Mouse (Mus musculus) hindbrain, embryonic 11.5 days (tissue): ENCODE results near the gene Slc25a18. TPM values are rescaled to one million over a fixed set of nuclear protein-coding genes. Genes with fewer than 3 reads are reported as not detected.

ENCODE experiments used
- ATAC-seq: fragments of 200-750 bp; cut with Nextera tagmentation; 2 replicates; pipeline ENCODE4 v1.8.0; 2017; ENCODE audit warnings: mild to moderate bottlenecking, moderate TSS enrichment, moderate library complexity; ENCODE audit not compliant: low FRiP score
- DNase-seq: peaks from one replicate; pipeline ENCODE4 v3.0.0-alpha.2; 2015; ENCODE audit warnings: low spot score
- H3K27ac ChIP-seq: fragments of 300-500 bp; sonication (generic); 2 replicates; pipeline ENCODE4 v1.5.1; 2014; ENCODE audit warnings: mild to moderate bottlenecking, low read depth, low read length
- H3K27me3 ChIP-seq: fragments of 300-500 bp; sonication (generic); 2 replicates; pipeline ENCODE4 v1.6.1; 2014; ENCODE audit warnings: mild to moderate bottlenecking, low read length, moderate library complexity, mixed read lengths; ENCODE audit not compliant: control insufficient read depth, insufficient read depth
- H3K36me3 ChIP-seq: fragments of 300-500 bp; sonication (generic); 2 replicates; pipeline ENCODE4 v1.6.1; 2014; ENCODE audit warnings: mild to moderate bottlenecking, low read length, moderate library complexity, mixed read lengths; ENCODE audit not compliant: control insufficient read depth, insufficient read depth
- H3K4me1 ChIP-seq: fragments of 300-500 bp; sonication (generic); replicated peaks from 2 replicates; pipeline ENCODE4 v1.6.1; 2014; ENCODE audit warnings: low read length, mixed read lengths; ENCODE audit not compliant: control insufficient read depth, insufficient read depth
- H3K4me2 ChIP-seq: fragments of 300-500 bp; sonication (generic); replicated peaks from 2 replicates; pipeline ENCODE4 v1.6.1; 2014; ENCODE audit warnings: mild to moderate bottlenecking, low read depth, low read length
- H3K4me3 ChIP-seq: fragments of 300-500 bp; sonication (generic); 2 replicates; pipeline ENCODE4 v1.5.1; 2014; ENCODE audit warnings: low read depth, low read length
- H3K9ac ChIP-seq: fragments of 300-500 bp; sonication (generic); 2 replicates; pipeline ENCODE4 v1.6.1; 2014; ENCODE audit warnings: low read depth, low read length
- H3K9me3 ChIP-seq: fragments of 300-500 bp; sonication (generic); 2 replicates; pipeline ENCODE4 v1.6.1; 2016; ENCODE audit warnings: low read length; ENCODE audit not compliant: control insufficient read depth
- WGBS: fragments of 180-500 bp; shearing (Covaris S2); extraction: QIAGEN DNeasy Blood & Tissue Kit; methylation state at CpG from one replicate; pipeline ENCODE4 v1.1.7; 2014; 5-methylcytosine and 5-hydroxymethylcytosine counted together
- polyA plus RNA-seq: library from polyadenylated mRNA; unstranded; fragments of >200 nt; fragmentation: Nextera tagmentation; extraction: Ambion mirVana; gene quantifications from 2 replicates; pipeline ENCODE4 v1.2.1, GENCODE M21; 2014

Slc25a18 gene
- polyA plus RNA-seq, 1 experiment from 2014 or later, result 2.3 TPM

DNA sequence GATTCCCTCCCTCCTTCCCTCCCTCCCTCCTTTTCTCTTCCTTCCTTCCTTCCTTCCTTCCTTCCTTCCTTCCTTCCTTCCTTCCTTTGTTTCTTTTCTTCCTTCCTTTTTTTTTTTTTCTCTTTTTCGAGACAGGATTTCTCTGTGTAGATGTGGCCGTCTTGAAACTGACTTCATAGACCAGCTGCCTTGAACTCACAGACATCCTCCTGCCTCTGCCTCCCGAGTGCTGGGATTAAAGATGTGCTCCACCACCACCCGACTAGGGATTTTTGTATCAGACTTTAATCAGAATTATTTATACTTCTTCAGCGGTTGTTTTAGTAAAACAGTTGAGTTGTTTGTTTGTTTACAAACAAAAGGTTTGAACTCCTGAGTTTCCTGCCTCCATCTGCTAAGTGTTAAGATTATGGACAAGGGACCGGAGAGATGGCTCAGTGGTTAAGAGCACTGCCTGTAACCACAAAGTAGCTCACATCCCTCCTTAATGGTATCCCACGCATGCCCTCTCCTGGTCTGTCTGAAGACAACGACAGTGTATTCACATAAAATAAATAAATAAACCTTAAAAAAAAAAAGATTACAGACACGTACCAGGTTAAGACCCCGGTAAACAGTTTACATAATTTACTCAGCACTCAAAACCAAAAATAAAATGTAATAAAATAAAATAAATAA is 49.7 kb downstream of the Slc25a18 start:
- H3K9ac ChIP-seq, result no peak overlapping the region
- no peak overlapping the region for H3K4me2 ChIP-seq
- 76% methylated on average over 10 of the region's 10 CpGs for WGBS
- no peaks in the 10 kb centered on the region; the same call in 1 of the 2 replicates for H3K4me1 ChIP-seq
- peaks cover 6% of the 10 kb centered on the region for H3K36me3 ChIP-seq
- peak overlapping the region; percentile 86 for H3K4me3 ChIP-seq
- no peaks in the 10 kb centered on the region for H3K27me3 ChIP-seq
- H3K9me3 ChIP-seq, result no peaks in the 10 kb centered on the region
- ATAC-seq (peak; percentile 47; the same call in 1 of the 2 replicates), DNase-seq (no peak)
- no peak overlapping the region for H3K27ac ChIP-seq

DNA sequence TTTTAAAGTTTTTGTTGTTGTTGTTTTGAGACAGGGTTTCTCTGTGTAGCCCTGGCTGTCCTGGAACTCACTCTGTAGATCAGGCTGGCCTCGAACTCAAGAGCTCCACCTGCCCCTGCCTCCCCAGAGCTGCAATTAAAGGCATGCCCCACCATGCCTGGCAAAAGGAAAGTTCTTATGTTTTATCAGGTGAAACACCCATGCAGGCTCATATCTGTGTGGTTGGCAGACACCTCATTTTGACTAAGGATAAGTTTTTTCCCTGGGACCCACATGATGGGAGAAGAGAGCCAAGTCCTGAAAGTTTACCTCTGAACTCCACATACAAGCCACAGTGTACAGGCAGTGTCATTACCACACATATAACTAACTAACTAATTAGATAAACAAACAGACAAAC is 56.7 kb downstream of the Slc25a18 start:
- Histone ChIP-seq H3K9me3 (no peaks in the 10 kb centered on the region), H3K4me1 (no peaks in the 10 kb centered on the region), H3K4me2 (no peak overlapping the region), H3K9ac (no peak overlapping the region), H3K4me3 (no peak overlapping the region), H3K27me3 (no peaks in the 10 kb centered on the region), H3K27ac (no peak overlapping the region), H3K36me3 (no peaks in the 10 kb centered on the region)
- no peak for ATAC-seq
- WGBS, result 65% methylated on average over 1 of the region's 1 CpGs
- no peak for DNase-seq

- Histone ChIP-seq H3K4me3 (no peak overlapping the region), H3K27me3 (no peaks in the 10 kb centered on the region), H3K36me3 (no peaks in the 10 kb centered on the region), H3K9me3 (no peaks in the 10 kb centered on the region), H3K27ac (no peak overlapping the region), H3K9ac (no peak overlapping the region), H3K4me2 (no peak overlapping the region), H3K4me1 (no peaks in the 10 kb centered on the region)
- WGBS, result 75% methylated on average over 4 of the region's 4 CpGs
- no peak for ATAC-seq
- no peak for DNase-seq
These were observed 57.7 kb downstream of the Slc25a18 start for GRCm38 (mm10) chr6:120830866-120831608.

DNA sequence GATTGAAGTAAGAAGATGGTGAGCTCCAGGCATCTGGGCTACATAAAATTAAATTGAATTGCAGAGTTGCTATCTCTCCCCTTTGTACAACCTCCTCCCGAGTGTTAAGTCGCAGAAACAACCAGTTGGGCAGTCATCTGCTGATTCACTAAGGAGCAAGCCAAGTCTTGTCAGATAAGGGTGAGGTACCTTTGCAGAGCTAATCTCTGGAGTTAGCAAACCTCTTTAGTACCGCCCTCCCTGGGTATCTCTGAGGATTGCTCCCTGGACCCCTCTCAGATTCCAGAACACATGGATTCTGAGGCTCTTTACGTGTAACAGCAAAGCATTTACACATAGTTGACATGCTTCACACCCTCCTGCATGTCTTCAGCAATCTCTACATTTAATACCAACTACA is 58.7 kb downstream of the Slc25a18 start:
- no peaks in the 10 kb centered on the region for H3K27me3 ChIP-seq
- H3K4me3 ChIP-seq, result no peak overlapping the region
- H3K9me3 ChIP-seq, result no peaks in the 10 kb centered on the region
- no peak overlapping the region for H3K27ac ChIP-seq
- DNase-seq, result no peak
- no peak for ATAC-seq
- 80% methylated on average over 4 of the region's 4 CpGs for WGBS
- H3K4me1 ChIP-seq, result no peaks in the 10 kb centered on the region
- H3K9ac ChIP-seq, result no peak overlapping the region
- H3K4me2 ChIP-seq, result no peak overlapping the region
- H3K36me3 ChIP-seq, result no peaks in the 10 kb centered on the region

DNA sequence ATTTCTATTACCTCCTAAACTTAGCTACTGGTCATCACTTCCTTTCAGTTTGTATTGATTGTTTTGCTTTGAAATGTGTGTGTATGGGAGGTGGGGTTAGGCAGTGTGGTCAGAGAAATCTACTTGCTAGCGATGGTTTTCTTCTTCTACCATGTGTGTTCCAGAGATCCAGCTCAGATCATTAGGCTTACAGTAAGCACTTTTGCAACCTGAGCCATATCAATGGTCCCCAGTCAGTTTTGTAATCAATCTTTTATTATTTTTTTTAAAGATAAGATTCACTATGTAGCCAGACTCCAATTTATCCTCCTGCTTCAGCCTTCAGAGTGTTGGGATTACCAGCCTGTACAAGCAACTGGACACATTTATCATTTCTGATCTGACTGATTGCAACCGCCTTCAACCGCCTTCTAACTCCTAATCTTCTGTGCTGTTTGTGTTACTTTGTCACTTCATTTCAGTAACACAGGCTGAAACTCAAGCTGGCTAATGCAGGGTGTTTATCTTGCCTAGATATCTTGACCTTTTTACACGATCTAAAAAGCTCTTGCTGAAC is 61.5 kb downstream of the Slc25a18 start:
- H3K27ac ChIP-seq, result no peak overlapping the region
- no peak overlapping the region for H3K4me3 ChIP-seq
- whole genome bisulfite sequencing, result 89% methylated on average over 4 of the region's 4 CpGs
- DNase-seq (no peak), ATAC-seq (no peak)
- no peak overlapping the region for H3K4me2 ChIP-seq
- H3K27me3 ChIP-seq, result no peaks in the 10 kb centered on the region
- no peak overlapping the region for H3K9ac ChIP-seq
- no peaks in the 10 kb centered on the region for H3K4me1 ChIP-seq
- no peaks in the 10 kb centered on the region for H3K36me3 ChIP-seq
- no peaks in the 10 kb centered on the region for H3K9me3 ChIP-seq

DNA sequence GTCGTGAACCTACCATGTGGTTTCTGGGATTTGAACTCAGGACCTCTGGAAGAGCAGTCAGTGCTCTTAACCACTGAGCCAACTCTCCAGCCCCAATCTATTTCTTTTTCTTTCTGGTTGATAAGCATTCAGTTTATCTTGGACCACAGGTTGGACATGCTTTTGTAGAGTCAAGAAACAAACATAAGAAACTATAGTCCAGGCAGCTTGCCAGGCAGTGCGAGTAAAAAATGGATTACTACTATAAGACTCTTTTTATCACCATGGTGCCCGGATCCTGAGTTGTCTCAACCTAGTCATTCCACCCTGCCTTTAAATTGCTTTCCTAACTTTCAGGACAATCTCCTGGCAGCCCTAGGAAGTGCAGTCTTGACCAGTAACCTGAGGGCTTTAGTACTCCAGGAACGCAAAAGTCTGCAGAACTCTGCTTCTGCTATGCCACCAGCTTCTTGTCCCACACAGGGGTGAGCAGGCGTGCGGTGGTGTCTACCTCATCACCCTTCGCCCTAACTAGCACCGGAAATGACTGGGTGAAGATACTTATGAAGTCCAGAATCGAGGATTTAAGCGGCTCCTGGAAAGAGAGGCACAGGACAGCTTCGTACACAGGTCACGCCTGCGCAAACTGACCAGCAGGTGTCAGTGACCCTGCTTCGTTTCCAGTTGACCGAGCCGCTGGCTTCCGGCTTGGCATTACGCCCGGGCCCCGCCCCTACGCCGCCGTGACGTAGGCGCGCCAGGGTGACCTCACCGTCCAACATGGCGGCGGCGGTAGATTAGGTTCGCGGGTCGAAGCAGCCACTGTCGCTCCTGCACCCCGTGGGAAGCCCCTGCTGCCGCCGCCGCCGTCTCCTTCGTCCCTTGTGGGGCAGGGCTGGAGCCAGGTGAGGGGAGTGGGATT is 62.3 kb downstream of the Slc25a18 start, which contains the start of gene Bcl2l13:
Gene Bcl2l13, plus strand, starts transcription at position 739 of the 901 bp plus-strand sequence.
- H3K27me3 ChIP-seq, result no peaks in the 10 kb centered on the region
- DNase-seq, result peak; percentile 96
- peak within 1 kb of the TSS; percentile 94 for H3K27ac ChIP-seq
- H3K4me1 ChIP-seq, result no peaks in the 10 kb centered on the region
- H3K9ac ChIP-seq, result peak within 1 kb of the TSS; percentile 95
- 6% methylated on average over 40 of the region's 40 CpGs for WGBS
- ATAC-seq, result peak; percentile 94
- peak within 1 kb of the TSS; percentile 91 for H3K4me3 ChIP-seq
- H3K9me3 ChIP-seq, result no peaks in the 10 kb centered on the region
- peak within 1 kb of the TSS; percentile 68 for H3K4me2 ChIP-seq
- H3K36me3 ChIP-seq, result no peaks in the 10 kb centered on the region

DNA sequence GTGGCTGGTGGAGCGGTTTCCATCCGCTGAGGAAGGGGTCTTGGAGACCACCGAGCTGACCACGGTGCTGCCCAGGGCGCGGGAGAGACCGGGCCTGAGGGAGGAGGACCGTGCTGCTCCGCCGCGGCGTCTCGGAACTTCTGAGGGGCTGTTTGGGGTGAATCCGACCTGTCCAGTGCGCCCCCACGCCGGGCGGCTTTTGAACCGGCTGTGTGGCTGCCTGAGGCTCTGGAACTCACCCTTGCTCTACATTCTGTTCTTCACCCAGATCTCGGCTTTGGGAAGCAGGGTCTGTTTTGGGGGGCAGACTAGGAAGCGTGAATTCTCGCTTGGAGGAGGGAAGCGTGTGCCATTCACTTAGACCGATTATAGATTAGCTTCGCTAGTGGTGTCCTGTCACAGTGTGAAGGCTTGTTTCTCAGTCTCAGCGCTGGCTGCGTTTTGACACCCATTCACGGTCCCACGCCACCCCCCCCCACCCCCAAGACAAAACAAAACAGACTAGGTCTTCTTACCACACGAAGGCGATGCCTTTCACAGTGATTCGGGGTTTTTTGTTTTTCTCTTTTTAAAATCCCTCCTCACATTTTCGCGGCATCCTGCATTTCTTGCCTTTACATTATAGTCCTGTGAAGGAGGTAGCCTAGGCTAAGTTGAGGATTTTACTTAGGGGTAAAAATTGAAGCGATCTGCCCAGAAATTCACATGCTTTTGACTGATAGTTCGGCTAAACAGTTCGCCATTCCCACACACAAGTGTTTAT is 63.2 kb downstream of the Slc25a18 start:
- WGBS, result 5% methylated on average over 36 of the region's 37 CpGs

DNA sequence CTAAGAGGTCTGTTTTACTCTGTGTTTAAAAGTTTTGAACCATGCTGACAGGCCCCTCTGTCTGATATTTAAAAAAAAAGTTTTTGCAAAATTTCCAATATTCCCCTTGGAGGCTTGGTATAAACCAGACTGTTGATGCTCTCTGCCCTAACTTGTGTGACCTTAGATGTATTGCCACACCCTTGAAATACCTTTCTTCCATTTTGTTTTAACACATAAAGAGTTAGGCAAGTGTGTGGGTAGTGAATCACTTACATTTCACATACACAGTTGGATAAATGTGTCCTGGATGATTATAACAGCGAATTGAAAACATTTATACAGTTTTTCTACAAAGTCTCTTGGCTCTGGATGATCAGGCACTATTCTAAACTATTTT is 63.8 kb downstream of the Slc25a18 start:
- peak overlapping the region; percentile 91 for H3K4me3 ChIP-seq
- WGBS, result 65% methylated on average over 1 of the region's 1 CpGs

More for the DNA sequence above, 63.2 kb downstream of the Slc25a18 start:
- no peaks in the 10 kb centered on the region for H3K36me3 ChIP-seq
- no peaks in the 10 kb centered on the region for H3K4me1 ChIP-seq
- no peaks in the 10 kb centered on the region for H3K9me3 ChIP-seq
- DNase-seq (no peak), ATAC-seq (peak; percentile 87)
- H3K27ac ChIP-seq, result peak overlapping the region; percentile 94
- no peaks in the 10 kb centered on the region for H3K27me3 ChIP-seq
- peak overlapping the region; percentile 68 for H3K4me2 ChIP-seq
- H3K9ac ChIP-seq, result peak overlapping the region; percentile 95
- peak overlapping the region; percentile 91 for H3K4me3 ChIP-seq

More for the DNA sequence above, 63.8 kb downstream of the Slc25a18 start:
- Histone ChIP-seq H3K27me3 (no peaks in the 10 kb centered on the region), H3K36me3 (no peaks in the 10 kb centered on the region), H3K9me3 (no peaks in the 10 kb centered on the region), H3K9ac (peak overlapping the region; percentile 95; the same call in 1 of the 2 replicates), H3K4me1 (no peaks in the 10 kb centered on the region), H3K4me2 (peak overlapping the region; percentile 68), H3K27ac (no peak overlapping the region)
- ATAC-seq, result no peak
- DNase-seq, result no peak
